Mouse (Mus musculus): Measurements from ENCODE around the gene Acer2.
"Not testable (repeated sequence)": the region's sequence is repeated elsewhere in the genome, so short reads cannot be mapped to it uniquely, and the experiment has no call there.

Acer2 gene

DNA sequence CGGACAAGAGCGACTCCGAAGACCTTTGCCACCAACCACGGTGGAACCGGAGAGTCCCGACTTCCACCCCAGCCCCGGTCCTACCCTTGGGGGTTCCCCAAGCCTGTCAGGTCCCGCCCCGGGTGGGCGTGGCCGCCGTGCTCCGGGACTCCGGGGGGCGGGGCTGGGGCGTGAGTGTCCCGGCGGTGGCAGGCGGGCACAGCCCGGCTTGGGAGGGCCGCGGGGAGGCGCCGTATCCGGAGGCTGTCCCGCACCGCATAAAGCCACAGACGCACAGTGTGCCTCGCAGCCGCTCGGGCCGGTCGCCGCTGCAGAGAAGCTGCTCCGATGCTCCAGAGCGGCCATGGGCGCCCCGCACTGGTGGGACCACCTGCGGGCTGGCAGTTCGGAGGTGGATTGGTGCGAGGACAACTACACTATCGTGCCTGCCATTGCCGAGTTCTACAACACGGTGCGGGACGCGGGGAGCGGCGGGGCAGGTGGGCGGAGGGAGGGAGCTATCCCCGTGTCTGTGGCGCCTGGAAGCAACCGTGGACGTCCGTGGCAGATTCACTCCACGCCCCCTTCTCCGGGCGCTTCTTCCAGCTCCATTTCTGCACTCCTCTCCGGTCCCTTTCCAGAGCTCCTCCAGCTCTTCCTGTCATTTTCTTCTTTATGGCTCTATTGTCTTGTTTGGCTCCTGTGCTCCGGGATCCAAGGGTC is at the start of gene Acer2:
Acer2 (plus strand) TSS at position 251 of the 702 bp plus-strand sequence.
- no peak for DNase-seq (ENCODE audit: low read depth, low spot score)

- no peak for DNase-seq (ENCODE audit: low read depth, low spot score)
Observed at GRCm38 (mm10) chr4:86825143-86825542, 49.1 kb upstream of the Acer2 start.

GRCm38 (mm10) chr4:86831896-86832295 is 42.3 kb upstream of the Acer2 start:
- no peak for DNase-seq (ENCODE audit: low read depth, low spot score)

DNA sequence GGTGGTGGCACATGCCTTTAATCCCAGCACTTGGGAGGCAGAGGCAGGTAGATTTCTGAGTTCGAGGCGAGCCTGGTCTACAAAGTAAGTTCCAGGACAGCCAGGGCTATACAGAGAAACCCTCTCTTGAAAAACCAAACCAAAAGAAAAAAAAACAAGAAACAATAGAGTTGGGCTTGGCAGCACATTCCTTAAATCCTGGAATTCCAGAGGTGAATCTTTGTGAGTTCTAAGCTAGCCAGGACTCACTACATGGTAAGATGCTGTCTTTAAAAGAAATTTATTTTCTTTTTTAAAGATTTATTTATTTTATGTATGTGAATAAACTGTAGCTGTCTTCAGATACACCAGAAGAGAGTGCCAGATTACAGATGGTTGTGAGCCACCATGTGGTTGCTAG is 33.1 kb upstream of the Acer2 start:
- not testable (repeated sequence) for DNase-seq (ENCODE audit: low read depth, low spot score)

DNA sequence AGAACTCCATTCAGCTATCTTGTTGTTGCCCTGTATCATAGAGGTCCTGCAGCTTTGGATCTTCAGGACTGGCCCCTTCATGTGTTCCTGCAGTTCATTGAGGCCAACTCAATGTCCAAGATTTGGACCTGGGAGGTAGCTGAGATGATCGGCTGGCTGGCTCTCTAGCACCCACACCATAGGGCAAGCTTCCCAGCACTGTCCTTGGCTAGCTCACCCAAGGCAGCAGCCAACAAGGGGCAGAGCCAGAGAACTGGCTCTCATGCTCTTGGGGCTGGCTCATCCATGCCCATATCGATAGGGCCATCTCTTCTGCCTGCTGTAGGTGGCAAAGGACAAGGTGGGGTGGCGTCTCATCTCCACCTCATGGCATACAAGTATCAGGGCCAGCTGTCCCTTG is 28.8 kb upstream of the Acer2 start:
- DNase-seq (ENCODE audit: low read depth, low spot score), result no peak

- no peak for DNase-seq (ENCODE audit: low read depth, low spot score)
Observed at GRCm38 (mm10) chr4:86847246-86847645, 26.9 kb upstream of the Acer2 start.

DNA sequence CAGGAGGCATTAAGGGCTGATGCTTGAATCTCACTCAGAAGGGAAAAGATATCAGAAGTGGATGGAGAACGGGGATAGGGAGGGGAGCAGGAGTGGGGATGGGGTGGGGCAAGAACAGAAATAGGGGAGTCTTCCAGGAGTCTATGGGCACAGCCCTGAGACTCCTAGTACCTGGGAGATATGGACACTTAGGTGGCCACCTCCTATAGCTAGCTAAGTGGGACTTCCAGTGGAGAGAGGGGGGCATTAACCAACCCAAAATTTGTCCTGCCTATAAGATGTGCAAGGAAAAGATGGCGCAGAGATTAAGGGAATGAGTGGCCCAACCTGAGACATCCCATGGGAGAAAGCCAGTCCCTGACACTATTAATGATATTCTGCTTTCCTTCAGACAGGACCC is 22.9 kb upstream of the Acer2 start:
- DNase-seq (ENCODE audit: low read depth, low spot score), result no peak

- no peak for DNase-seq (ENCODE audit: low read depth, low spot score)
Observed at GRCm38 (mm10) chr4:86852018-86852417, 22.2 kb upstream of the Acer2 start.

DNA sequence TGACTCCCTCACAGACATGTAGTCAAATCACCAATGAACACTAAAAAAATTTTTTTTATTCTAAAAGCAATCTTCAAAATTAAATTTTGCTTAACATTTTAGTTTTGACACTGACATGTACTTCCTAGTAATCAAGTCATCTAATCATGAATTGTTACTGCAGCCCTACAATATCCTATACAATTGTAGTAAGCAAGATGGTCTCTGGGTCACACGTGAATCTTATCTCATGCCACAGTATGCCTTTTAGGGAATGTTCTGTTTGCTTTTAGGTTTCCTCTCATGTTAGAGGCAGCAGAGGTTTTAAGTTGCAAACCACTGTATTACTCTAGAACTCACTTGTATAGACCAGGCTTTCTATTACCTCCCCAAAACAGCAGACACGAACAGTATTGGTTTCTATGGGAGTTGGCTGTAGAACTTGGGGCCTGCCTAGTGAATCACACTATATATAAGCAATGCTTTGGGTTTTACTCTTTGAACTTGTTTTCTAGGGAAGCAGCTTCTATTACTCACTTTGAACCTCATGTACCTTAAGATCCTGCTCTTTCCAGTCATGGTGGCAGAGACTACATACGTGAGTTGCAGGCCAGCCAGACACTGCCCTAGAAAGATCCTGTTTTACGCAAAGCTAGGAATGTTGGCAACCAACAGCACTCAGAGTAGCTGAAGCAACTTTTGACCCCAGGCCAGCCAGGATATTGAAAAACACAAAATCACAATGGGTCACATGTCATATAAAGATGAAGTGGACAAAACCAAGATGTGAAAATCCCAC is 21.2 kb upstream of the Acer2 start:
- DNase-seq (ENCODE audit: low read depth, low spot score), result no peak

DNA sequence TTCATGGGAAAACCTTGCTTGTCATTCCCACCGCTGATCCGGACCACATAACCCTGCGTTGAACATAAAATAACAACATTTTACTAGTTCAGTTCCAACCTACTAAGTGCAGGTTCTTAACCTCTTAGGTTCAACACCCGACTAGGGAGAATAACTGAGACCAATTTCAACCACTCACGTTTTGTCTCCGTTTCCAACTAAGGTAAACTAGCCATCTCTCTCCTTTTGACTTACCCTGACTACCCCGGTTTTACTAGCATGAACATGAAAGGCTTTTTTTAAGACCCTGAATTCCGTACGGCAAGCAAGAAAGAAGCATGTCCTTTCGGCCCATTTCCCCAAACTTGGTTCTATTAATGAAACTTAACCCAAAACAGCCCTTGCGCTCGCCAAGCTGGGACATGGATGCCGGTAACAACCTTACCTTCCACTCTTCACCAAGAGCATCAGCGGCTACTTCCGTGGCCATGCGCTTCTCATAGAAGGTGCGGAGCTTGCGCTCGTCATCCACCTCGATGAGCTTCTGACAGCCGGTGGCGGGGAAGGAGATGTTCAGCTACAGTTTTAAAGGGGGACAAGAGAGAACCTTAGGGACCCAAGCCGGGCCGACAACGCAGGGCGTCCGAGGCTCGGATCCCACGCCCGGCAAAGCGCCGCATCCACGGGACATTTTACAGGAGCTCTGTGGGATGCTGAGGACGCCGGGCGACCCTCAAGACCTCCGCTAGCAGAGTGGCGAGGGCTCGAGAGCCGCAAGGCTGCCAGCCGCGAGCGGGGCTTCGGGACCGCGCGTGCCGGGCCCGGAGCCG is 17.7 kb upstream of the Acer2 start:
- no peak for DNase-seq (ENCODE audit: low read depth, low spot score)

- peak; percentile 80 for DNase-seq (ENCODE audit: low read depth, low spot score)
Observed at GRCm38 (mm10) chr4:86857113-86858069, 16.8 kb upstream of the Acer2 start, which contains the start of gene Rps6. TSS of gene Rps6 (minus strand) at chr4:86857412.

DNA sequence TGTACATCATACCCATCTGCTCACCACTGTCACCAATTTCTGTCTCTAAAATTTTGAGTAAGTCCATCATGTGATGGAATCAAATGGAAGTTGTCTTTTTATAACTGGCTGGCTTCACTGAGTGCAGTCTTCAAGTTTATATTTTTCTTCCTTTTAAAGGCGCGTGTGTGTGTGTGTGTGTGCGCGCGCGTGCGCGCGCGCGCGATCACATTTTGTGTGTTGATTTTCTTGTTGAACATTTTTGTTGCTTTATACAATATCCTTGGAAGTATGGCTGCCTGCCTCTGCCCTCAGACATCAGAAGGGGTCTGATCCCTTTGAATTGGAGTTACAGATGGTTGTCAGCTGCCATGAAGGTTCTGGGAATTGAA is 16.1 kb upstream of the Acer2 start:
- no peak for DNase-seq (ENCODE audit: low read depth, low spot score)

DNA sequence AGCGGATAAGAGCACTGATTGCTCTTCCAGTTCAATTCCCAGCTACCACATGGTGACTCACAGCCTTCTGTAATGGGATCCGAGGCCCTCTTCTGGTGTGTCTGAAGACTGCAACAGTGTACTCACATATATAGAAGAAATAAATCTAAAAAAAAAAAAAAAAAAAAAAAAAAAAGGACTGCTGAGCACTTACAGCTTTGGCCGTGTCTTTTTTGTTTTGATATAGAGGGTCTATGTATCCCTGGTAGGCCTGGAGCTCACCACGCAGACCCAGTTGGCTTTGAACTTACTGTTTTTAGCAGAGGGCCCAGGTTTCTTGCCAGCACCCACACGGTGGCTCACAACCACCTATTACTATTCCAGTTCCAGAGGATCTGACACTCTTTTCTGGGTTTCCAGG is 10.1 kb upstream of the Acer2 start:
- no peak for DNase-seq (ENCODE audit: low read depth, low spot score)

DNA sequence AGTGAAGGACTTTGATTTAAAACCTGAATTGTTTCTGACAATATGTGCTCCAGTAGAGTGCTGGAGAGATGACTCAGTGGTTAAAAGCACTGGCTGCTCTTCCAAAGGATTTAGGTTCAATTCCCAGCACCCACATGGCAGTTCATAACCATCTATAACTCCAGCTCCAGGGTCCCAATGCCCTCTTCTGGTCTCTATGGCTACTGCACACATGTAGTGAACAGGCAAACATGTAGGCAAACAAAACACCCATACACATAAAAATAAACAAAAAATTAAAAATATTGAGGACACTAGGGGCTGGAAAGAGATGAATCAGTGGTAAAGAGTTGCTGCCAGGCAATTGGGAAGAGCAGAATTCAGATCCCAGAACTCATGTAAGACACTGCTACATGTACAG is 2.2 kb upstream of the Acer2 start:
- no peak for DNase-seq (ENCODE audit: low read depth, low spot score)

GRCm38 (mm10) chr4:86873072-86873471 is 1.1 kb upstream of the Acer2 start:
- no peak for DNase-seq (ENCODE audit: low read depth, low spot score)

DNA sequence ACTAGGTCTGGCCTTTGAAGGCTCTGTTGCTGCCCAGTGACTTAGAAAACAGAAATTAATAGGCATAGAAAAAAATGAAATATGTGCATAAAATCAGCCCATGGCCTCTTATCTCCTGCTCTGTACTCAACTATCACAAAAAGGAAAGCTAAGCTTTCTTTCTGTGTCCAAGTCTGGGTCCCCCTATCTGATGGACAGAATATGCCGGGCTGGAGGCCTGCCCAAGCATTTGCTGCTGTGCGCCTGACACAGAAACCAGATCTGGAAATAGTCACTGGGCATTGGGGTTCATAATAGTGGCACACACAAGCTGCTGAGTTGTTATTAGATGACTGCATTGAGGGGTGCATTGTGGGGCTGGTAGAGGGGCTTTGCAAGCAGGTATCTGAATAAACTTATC is 5.3 kb downstream of the Acer2 start:
- no peak for DNase-seq (ENCODE audit: low read depth, low spot score)

DNA sequence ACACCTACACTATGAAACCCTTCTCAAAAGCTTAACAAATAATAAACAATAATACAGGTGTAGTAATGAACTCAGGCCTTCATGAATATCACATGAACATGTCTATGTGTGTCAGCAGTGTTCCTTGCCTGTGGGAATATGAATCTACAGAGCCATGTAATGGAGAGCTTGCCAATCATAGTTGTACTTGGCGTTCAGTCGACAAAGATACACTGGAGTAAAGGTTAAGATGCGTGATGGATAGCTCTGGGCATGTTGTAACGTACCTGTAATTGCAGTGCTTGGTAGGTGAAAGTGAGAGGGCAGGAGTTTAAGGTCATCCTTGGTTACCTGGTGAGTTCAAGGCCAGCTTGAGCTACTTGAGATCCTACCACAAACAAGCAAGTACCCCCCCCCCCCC is 7.0 kb downstream of the Acer2 start:
- DNase-seq (ENCODE audit: low read depth, low spot score), result no peak

GRCm38 (mm10) chr4:86882413-86882812 is 8.2 kb downstream of the Acer2 start:
- no peak for DNase-seq (ENCODE audit: low read depth, low spot score)

GRCm38 (mm10) chr4:86884945-86885344 is 10.7 kb downstream of the Acer2 start:
- DNase-seq (ENCODE audit: low read depth, low spot score), result no peak

- DNase-seq (ENCODE audit: low read depth, low spot score), result no peak
Observed at GRCm38 (mm10) chr4:86885790-86886159, 11.6 kb downstream of the Acer2 start.

DNA sequence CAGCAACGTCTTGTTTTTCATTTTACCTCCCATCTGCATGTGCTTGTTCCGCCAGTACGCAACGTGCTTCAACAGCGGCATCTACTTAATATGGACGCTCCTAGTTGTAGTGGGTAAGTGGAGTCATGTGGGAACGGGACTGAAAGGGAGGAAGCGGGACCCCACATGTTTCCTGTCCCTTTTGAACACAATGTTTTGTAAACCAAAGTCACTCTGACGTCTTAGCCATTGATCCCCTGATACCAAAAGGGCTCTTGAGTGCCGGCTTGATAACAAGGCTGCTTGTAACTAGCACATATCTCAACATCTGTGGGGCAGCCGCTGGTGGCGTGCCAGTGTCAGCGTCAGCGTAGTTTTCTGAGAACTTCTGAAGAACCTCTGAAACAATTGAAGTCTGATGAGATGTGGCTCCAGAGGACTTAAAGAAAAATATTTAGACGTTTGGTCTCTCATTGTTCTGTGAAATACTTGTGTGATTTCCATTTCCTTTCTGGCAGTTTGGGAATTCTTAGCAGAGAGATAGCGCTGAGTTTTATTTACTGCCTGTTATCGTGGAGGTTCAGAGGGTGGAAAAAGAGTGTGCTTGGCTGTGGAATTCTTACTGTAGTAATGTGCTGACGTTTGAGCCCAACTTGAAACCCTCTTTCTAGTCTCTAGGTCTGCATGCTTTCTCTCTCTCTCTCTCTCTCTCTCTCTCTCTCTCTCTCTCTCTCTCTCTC is 12.1 kb downstream of the Acer2 start:
- DNase-seq (ENCODE audit: low read depth, low spot score), result no peak
